Mouse (Mus musculus): Measurements from ENCODE around the gene 1110004F10Rik. TPM values are rescaled to one million over a fixed set of nuclear protein-coding genes. Genes with fewer than 3 reads are reported as not detected.

1110004F10Rik gene
- polyA plus RNA-seq, 1 experiment = 18.4 TPM

DNA sequence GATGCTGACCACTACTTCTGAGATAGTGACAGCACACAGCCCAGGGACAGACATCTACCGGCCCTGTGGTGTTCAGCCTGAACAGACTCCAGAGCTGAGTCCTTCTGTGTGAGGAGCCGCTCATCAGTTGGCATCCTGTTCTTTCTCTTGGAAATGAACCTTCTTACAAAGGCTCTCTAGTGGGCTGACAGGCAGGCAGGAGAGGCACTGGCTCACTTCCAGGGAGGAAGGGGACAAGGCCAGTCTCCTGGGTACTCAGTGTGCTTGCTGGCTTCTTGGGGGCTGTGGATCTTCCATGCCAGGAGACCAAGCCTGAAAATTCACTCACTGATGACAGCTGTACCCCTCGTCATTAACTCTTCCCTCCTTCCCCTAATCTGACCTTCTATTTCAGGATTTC, 98.5 kb downstream of the 1110004F10Rik start:
- no peaks in the 10 kb centered on the region for H3K27me3 ChIP-seq (ENCODE audit: control insufficient read depth, insufficient read depth, low read length)
- H3K4me3 ChIP-seq (ENCODE audit: low read depth, low read length) = no peak overlapping the region
- WGBS = 81% methylated on average over 3 of the region's 3 CpGs
- no peaks in the 10 kb centered on the region for H3K4me1 ChIP-seq (ENCODE audit: control insufficient read depth, insufficient read depth, insufficient read length, low read length)
- no peak for TF ChIP-seq CTCF (IDR thresholded peaks at IDR 0.05; ENCODE audit: extremely low read depth, insufficient read length, insufficient replicate concordance, low read depth, low read length)
- TF ChIP-seq POLR2A (IDR thresholded peaks at IDR 0.05; ENCODE audit: low read depth, low read length) = no peak
- H3K36me3 ChIP-seq (ENCODE audit: control insufficient read depth, insufficient read depth, low read length) = peaks cover 58% of the 10 kb centered on the region
- no peak overlapping the region for H3K27ac ChIP-seq (ENCODE audit: insufficient read depth, low read depth, low read length)

DNA sequence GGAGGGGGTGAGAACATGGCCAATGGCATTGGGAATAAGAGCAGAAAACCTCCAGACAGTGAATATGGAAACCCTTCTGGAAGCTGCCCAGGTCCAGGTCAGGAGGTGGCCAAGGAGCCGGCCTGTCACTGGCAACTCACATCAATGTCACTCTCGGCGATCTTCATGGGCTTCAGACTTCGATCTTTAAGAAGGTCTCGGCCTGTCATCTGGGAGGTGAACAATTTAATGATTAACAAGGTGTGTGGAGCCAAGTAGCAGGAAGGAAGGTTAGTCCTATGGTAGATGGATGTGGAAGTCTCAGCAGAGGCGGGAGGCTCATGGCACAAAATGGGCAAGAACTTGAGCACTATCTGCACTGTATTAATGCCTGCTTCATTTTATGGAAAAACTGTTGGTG, 105.8 kb downstream of the 1110004F10Rik start:
- WGBS = 37% methylated on average over 6 of the region's 6 CpGs
- Histone ChIP-seq H3K4me1 (ENCODE audit: control insufficient read depth, insufficient read depth, insufficient read length, low read length) (peaks cover 11% of the 10 kb centered on the region; the same call in 1 of the 2 replicates), H3K4me3 (ENCODE audit: low read depth, low read length) (no peak overlapping the region), H3K27me3 (ENCODE audit: control insufficient read depth, insufficient read depth, low read length) (no peaks in the 10 kb centered on the region), H3K27ac (ENCODE audit: insufficient read depth, low read depth, low read length) (no peak overlapping the region), H3K36me3 (ENCODE audit: control insufficient read depth, insufficient read depth, low read length) (peaks cover 38% of the 10 kb centered on the region)
- TF ChIP-seq POLR2A (IDR thresholded peaks at IDR 0.05; ENCODE audit: low read depth, low read length) (no peak), CTCF (IDR thresholded peaks at IDR 0.05; ENCODE audit: extremely low read depth, insufficient read length, insufficient replicate concordance, low read depth, low read length) (no peak)

DNA sequence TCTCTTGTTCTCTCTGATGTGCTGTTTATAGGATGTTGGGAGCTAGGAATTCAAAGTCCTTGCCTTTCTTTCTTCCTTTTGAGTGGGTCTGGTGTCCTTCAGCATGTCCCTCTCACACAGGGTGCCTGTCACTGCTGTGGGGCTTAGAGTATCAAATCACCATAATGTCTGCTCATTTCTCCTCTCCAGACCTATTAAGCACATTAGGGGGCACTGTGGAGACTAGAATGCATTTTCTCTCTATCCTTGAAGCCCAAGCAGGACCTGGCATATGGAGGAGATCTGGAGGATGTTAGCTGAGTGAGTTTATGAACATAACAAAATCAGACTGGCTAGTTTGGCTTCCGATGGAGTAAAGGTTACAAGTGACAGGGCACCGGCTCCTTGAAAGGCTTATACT, 107.9 kb downstream of the 1110004F10Rik start:
- peaks cover 33% of the 10 kb centered on the region for H3K36me3 ChIP-seq (ENCODE audit: control insufficient read depth, insufficient read depth, low read length)
- TF ChIP-seq POLR2A (IDR thresholded peaks at IDR 0.05; ENCODE audit: low read depth, low read length) (no peak), CTCF (IDR thresholded peaks at IDR 0.05; ENCODE audit: extremely low read depth, insufficient read length, insufficient replicate concordance, low read depth, low read length) (no peak)
- no peak overlapping the region for H3K27ac ChIP-seq (ENCODE audit: insufficient read depth, low read depth, low read length)
- no peak overlapping the region for H3K4me3 ChIP-seq (ENCODE audit: low read depth, low read length)
- H3K4me1 ChIP-seq (ENCODE audit: control insufficient read depth, insufficient read depth, insufficient read length, low read length) = peaks cover 11% of the 10 kb centered on the region; the same call in 1 of the 2 replicates
- no peaks in the 10 kb centered on the region for H3K27me3 ChIP-seq (ENCODE audit: control insufficient read depth, insufficient read depth, low read length)
- WGBS = 88% methylated on average over 2 of the region's 2 CpGs

DNA sequence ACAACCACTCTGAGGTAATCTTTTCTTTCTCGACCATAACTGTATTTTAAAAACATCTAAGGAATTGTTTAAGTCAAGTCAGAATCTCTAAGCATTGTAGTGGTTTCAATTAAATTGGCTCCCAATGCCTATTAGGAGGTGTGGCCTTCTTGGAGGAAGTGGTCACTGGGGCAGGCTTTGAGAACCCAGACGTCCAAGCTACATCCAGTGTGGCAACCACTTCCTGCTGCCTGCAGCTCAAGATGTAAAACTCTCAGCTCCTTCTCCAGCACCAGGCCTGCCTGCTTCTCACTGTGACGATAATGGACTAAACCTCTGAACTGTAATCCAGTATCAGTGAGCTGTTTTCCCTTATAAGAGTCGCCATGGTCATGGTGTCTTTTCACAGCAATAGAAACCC, 110.4 kb downstream of the 1110004F10Rik start:
- 64% methylated on average over 4 of the region's 4 CpGs for WGBS
- Histone ChIP-seq H3K4me3 (ENCODE audit: low read depth, low read length) (no peak overlapping the region), H3K27ac (ENCODE audit: insufficient read depth, low read depth, low read length) (no peak overlapping the region), H3K27me3 (ENCODE audit: control insufficient read depth, insufficient read depth, low read length) (no peaks in the 10 kb centered on the region), H3K4me1 (ENCODE audit: control insufficient read depth, insufficient read depth, insufficient read length, low read length) (peaks cover 11% of the 10 kb centered on the region; the same call in 1 of the 2 replicates), H3K36me3 (ENCODE audit: control insufficient read depth, insufficient read depth, low read length) (peaks cover 39% of the 10 kb centered on the region)
- TF ChIP-seq CTCF (IDR thresholded peaks at IDR 0.05; ENCODE audit: extremely low read depth, insufficient read length, insufficient replicate concordance, low read depth, low read length) = no peak
- TF ChIP-seq POLR2A (IDR thresholded peaks at IDR 0.05; ENCODE audit: low read depth, low read length) = no peak

DNA sequence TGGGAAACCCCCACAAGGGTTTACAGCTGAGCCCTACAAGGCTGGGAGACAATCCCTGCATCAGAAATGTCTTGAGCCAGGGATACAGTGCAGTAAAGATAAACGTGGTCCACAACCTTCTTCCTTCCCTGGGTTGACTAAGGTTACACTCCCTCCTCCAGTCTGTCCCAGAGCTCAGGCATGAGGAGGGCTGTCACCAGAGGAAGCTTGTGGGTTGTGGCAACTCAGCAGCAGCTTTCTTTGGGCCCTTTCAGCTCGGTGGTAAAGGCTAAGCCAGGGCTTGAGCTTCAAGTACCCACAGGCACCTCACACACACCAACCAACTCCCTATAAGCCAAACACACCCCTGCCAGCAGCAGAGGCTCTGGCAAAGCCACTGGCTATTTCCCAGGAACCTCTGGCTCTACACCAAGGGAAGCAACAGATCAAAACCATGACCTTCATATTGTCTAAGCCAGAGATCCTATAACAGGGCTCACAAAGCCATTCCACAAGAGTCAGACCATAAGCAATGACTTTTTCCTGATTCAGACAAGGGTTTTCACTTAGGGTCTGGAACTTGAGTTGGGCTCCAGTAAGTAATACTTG, 114.7 kb downstream of the 1110004F10Rik start:
- H3K36me3 ChIP-seq (ENCODE audit: control insufficient read depth, insufficient read depth, low read length) = peaks cover 59% of the 10 kb centered on the region
- H3K27ac ChIP-seq (ENCODE audit: insufficient read depth, low read depth, low read length) = no peak overlapping the region
- H3K4me3 ChIP-seq (ENCODE audit: low read depth, low read length) = no peak overlapping the region
- no peaks in the 10 kb centered on the region; the same call in 1 of the 2 replicates for H3K4me1 ChIP-seq (ENCODE audit: control insufficient read depth, insufficient read depth, insufficient read length, low read length)
- 45% methylated on average over 2 of the region's 2 CpGs for WGBS
- TF ChIP-seq POLR2A (IDR thresholded peaks at IDR 0.05; ENCODE audit: low read depth, low read length) = no peak
- H3K27me3 ChIP-seq (ENCODE audit: control insufficient read depth, insufficient read depth, low read length) = no peaks in the 10 kb centered on the region

Other genes with a start within 250 kb of the 1110004F10Rik start
- gene Sox6, start 601 bp upstream of the 1110004F10Rik start, polyA plus RNA-seq (2012; rRNA removed) = 4.2 and 17.6 TPM in 2 replicates
- 0.18 and 0.56 TPM in 2 replicates for gene Gm4353, start 45.2 kb downstream of the 1110004F10Rik start, polyA plus RNA-seq (2012; rRNA removed)